Mouse (Mus musculus): Measurements from ENCODE around the gene Loxl1.

Loxl1 gene

GRCm38 (mm10) chr9:58248746-58249413, 64.1 kb downstream of the Loxl1 start:
- DNase-seq, result no peak

- peak; percentile 82 to 83 for DNase-seq
These were observed 65.8 kb downstream of the Loxl1 start for GRCm38 (mm10) chr9:58247064-58247759.

- no peak for DNase-seq
These were observed 66.8 kb downstream of the Loxl1 start for GRCm38 (mm10) chr9:58246083-58246591.

GRCm38 (mm10) chr9:58243696-58244095, 69.3 kb downstream of the Loxl1 start:
- no peak for DNase-seq

- DNase-seq, result no peak
These were observed 70.3 kb downstream of the Loxl1 start for GRCm38 (mm10) chr9:58242696-58243095.

GRCm38 (mm10) chr9:58241780-58242485, 71.1 kb downstream of the Loxl1 start:
- DNase-seq, result peak; percentile 75 to 84

Measured in lung, adult 18-20 months (tissue).